Mouse (Mus musculus) forebrain, postnatal 0 days (tissue): ENCODE measurements at regions not wholly inside any gene's neighbourhood (a gene's known extent, or its start where the extent isn't known, plus 50 kb on each side); places are given as distances from the start of the nearest gene placed in this dataset.

Source experiments
- ATAC-seq: fragments of 200-750 bp; cut with Nextera tagmentation; 2 replicates; pipeline ENCODE4 v1.8.0; 2017; ENCODE audit warnings: mild to moderate bottlenecking, moderate library complexity
- DNase-seq: peaks from one replicate; pipeline ENCODE4 v3.0.0-alpha.2; 2015
- H3K27ac ChIP-seq: fragments of 300-500 bp; sonication (generic); 2 replicates; pipeline ENCODE4 v1.5.1; 2014; ENCODE audit warnings: low read depth, mild to moderate bottlenecking, antibody characterized with exemption, low read length, moderate library complexity, mixed read lengths
- H3K27me3 ChIP-seq: fragments of 300-500 bp; sonication (generic); 2 replicates; pipeline ENCODE4 v1.6.1; 2014; ENCODE audit warnings: mild to moderate bottlenecking, low read length, mixed read lengths; ENCODE audit not compliant: insufficient read depth
- H3K36me3 ChIP-seq: fragments of 300-500 bp; sonication (generic); 2 replicates; pipeline ENCODE4 v1.6.1; 2014; ENCODE audit warnings: mild to moderate bottlenecking, moderate library complexity; ENCODE audit not compliant: insufficient read depth
- H3K4me1 ChIP-seq: fragments of 300-500 bp; sonication (generic); 2 replicates; pipeline ENCODE4 v1.6.1; 2014; ENCODE audit warnings: antibody characterized with exemption; ENCODE audit not compliant: insufficient read depth
- H3K4me2 ChIP-seq: fragments of 300-500 bp; sonication (generic); 2 replicates; pipeline ENCODE4 v1.6.1; 2014; ENCODE audit warnings: low read depth, mild to moderate bottlenecking, moderate library complexity
- H3K4me3 ChIP-seq: fragments of 300-500 bp; sonication (generic); 2 replicates; pipeline ENCODE4 v1.5.1; 2014; ENCODE audit warnings: low read depth, low read length, mixed read lengths
- H3K9ac ChIP-seq: fragments of 300-500 bp; sonication (generic); 2 replicates; pipeline ENCODE4 v1.6.1; 2014; ENCODE audit warnings: mild to moderate bottlenecking
- H3K9me3 ChIP-seq: fragments of 300-500 bp; sonication (generic); 2 replicates; pipeline ENCODE4 v1.6.1; 2016; ENCODE audit warnings: low read length
- CTCF ChIP-seq: sonication (generic); IDR thresholded peaks from 2 replicates; pipeline ENCODE4 v1.5.1; 2016; ENCODE audit warnings: antibody characterized with exemption, control low read depth, low read depth
- WGBS: fragments of 180-500 bp; shearing (Covaris S2); extraction: QIAGEN DNeasy Blood & Tissue Kit; methylation state at CpG from one replicate; pipeline ENCODE4 v1.1.7; 2014; 5-methylcytosine and 5-hydroxymethylcytosine counted together

DNA sequence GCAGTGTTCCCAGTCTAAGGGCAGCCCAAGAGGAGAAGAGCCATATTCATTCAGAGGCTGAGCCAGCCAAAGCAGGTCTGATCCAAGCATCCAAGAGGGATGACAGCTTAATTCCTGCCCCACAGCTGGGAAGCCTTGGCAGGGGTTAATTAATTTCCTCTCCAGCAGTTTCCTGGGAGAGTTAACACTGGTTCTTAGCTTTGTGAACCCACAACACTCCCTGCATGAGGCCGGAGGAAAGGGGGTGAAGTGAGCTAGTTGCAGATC is 394.9 kb downstream of the Mllt3 start:
- no peak for TF ChIP-seq CTCF
- H3K4me2 ChIP-seq, result no peak overlapping the region
- no peak overlapping the region for H3K4me3 ChIP-seq
- no peak for DNase-seq
- no peaks in the 10 kb centered on the region for H3K9me3 ChIP-seq
- H3K27ac ChIP-seq, result no peak overlapping the region
- ATAC-seq, result peak; percentile 43
- WGBS, result 17% methylated on average over 1 of the region's 1 CpGs
- H3K4me1 ChIP-seq, result no peaks in the 10 kb centered on the region
- H3K27me3 ChIP-seq, result no peaks in the 10 kb centered on the region
- H3K9ac ChIP-seq, result no peak overlapping the region
- H3K36me3 ChIP-seq, result no peaks in the 10 kb centered on the region

DNA sequence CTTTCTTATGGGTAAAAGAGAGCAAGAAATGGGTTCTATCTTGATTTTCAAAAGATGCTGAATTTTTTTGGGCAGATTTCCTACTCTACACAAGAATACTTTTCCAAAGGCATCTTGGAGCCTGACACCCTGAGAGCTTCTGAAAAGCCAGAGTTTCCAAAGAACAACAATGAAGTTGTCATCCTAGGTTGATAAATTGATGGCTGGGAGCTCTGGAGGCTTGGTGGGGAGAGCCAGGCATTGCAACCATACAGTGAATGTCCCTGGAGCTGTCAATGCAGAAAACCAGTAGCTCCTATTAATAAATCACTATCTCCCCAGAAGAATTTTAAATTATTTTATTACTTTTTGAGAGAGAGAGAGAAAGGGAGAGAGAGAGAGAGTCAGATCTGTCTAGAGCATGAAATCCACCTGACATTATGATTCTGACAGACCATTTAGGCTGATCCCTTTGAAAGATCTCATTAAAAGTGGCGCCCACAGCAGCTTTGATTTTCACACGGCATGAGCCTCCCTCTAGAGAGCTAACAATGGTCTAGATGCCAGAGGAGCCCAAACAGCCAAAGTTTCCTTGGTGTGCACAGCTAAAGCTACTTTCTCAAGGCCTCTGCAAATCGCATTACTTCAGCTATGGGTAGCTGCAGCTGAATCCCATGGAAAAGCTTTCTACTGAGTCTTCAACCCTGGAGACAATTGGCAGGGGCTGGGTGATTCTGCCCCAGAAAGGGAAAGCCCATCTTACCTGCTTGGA is 395.4 kb downstream of the Mllt3 start:
- Histone ChIP-seq H3K27me3 (no peaks in the 10 kb centered on the region), H3K4me1 (no peaks in the 10 kb centered on the region), H3K27ac (no peak overlapping the region), H3K36me3 (no peaks in the 10 kb centered on the region), H3K4me2 (no peak overlapping the region), H3K9ac (no peak overlapping the region), H3K4me3 (no peak overlapping the region), H3K9me3 (no peaks in the 10 kb centered on the region)
- no peak for DNase-seq
- no peak for TF ChIP-seq CTCF
- WGBS, result 21% methylated on average over 3 of the region's 3 CpGs
- no peak for ATAC-seq

DNA sequence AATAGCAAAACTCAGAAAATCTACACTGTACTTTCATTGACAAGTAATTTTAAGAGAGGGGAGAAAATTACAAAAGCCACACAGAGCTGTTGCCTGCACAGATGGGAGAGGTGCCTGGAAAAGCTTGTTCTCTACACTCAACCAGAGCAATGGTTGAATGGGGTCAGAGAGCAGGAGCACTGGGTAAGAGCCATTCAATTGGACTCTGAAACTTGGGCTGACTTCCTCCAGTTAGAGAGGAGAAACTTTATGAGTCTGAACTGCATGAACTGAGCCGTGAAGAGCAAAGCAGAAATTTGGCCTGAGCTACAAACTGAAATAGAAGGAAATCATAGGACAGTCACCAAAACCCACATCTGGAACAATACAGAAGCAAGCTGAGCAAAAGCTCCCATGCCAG is 380.8 kb upstream of the Slc24a2 start:
- H3K4me2 ChIP-seq, result no peak overlapping the region
- no peak for TF ChIP-seq CTCF
- no peak for DNase-seq
- ATAC-seq, result no peak
- no peak overlapping the region for H3K9ac ChIP-seq
- no peaks in the 10 kb centered on the region for H3K4me1 ChIP-seq
- H3K27me3 ChIP-seq, result no peaks in the 10 kb centered on the region
- no peak overlapping the region for H3K4me3 ChIP-seq
- H3K36me3 ChIP-seq, result no peaks in the 10 kb centered on the region
- no peaks in the 10 kb centered on the region for H3K9me3 ChIP-seq
- whole genome bisulfite sequencing, result 89% methylated on average over 1 of the region's 1 CpGs
- H3K27ac ChIP-seq, result no peak overlapping the region

GRCm38 (mm10) chr4:87593644-87594043 is 363.4 kb upstream of the Slc24a2 start:
- ATAC-seq, result no peak
- TF ChIP-seq CTCF, result no peak
- 64% methylated on average over 3 of the region's 3 CpGs for WGBS

DNA sequence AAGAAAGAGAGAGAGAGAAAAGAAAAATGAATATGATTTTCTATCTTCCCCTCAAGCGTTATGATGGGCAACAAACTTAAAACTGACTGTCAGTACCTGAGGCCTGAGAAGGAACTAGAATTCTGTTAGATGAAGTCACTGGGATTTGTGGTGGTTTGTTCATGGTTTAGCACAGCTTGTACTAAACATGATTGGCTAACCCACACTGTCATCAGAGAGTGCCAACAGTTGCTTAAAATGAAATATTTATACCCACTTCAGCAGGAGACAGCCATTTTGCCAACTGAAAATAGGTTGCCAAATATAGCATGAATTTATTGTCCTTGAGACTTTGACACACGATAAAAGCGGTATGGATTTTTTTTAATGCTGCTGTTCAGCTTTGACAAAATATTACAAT is 360.5 kb upstream of the Slc24a2 start:
- Histone ChIP-seq H3K9ac (no peak overlapping the region), H3K4me3 (no peak overlapping the region), H3K27me3 (no peaks in the 10 kb centered on the region), H3K36me3 (no peaks in the 10 kb centered on the region), H3K9me3 (no peaks in the 10 kb centered on the region), H3K4me1 (no peaks in the 10 kb centered on the region), H3K4me2 (no peak overlapping the region), H3K27ac (no peak overlapping the region)
- 61% methylated on average over 3 of the region's 3 CpGs for whole genome bisulfite sequencing
- peak; percentile 43 for DNase-seq
- TF ChIP-seq CTCF, result no peak
- ATAC-seq, result peak; percentile 83

More at GRCm38 (mm10) chr4:87593644-87594043, 363.4 kb upstream of the Slc24a2 start:
- Histone ChIP-seq H3K4me1 (no peaks in the 10 kb centered on the region), H3K4me2 (no peak overlapping the region), H3K9ac (no peak overlapping the region), H3K27me3 (no peaks in the 10 kb centered on the region), H3K9me3 (no peaks in the 10 kb centered on the region), H3K36me3 (no peaks in the 10 kb centered on the region), H3K4me3 (no peak overlapping the region), H3K27ac (no peak overlapping the region)
- DNase-seq, result no peak

DNA sequence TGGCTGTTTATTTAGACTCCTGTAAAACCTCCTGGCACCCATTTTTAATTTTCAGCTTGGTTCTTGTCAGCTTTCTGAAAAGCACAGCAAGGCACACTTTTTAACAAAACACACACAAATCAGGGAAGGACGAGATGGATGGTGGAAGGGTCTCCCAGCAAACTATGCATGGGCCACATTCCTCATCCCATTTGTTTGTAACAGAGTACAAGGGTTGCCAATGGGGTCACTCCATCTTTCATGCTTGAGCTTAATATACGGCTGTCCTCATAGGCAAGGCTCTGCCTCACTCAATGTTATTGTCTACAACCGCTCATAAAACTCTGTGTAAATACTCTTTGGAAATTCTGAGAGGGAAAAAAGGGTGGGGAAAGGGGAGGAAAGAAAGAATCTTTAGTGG is 347.9 kb upstream of the Slc24a2 start:
- no peak for DNase-seq
- no peak overlapping the region for H3K4me3 ChIP-seq
- no peak overlapping the region for H3K4me2 ChIP-seq
- H3K27ac ChIP-seq, result no peak overlapping the region
- H3K36me3 ChIP-seq, result no peaks in the 10 kb centered on the region
- no peaks in the 10 kb centered on the region for H3K4me1 ChIP-seq
- no peak for ATAC-seq
- WGBS, result 52% methylated on average over 3 of the region's 3 CpGs
- H3K9ac ChIP-seq, result no peak overlapping the region
- no peak for TF ChIP-seq CTCF
- H3K9me3 ChIP-seq, result no peaks in the 10 kb centered on the region
- no peaks in the 10 kb centered on the region for H3K27me3 ChIP-seq

- no peaks in the 10 kb centered on the region for H3K36me3 ChIP-seq
- DNase-seq, result no peak
- H3K4me2 ChIP-seq, result peak overlapping the region; percentile 34
- H3K9me3 ChIP-seq, result no peaks in the 10 kb centered on the region
- no peaks in the 10 kb centered on the region for H3K27me3 ChIP-seq
- ATAC-seq, result no peak
- WGBS, result 68% methylated on average over 8 of the region's 8 CpGs
- H3K4me3 ChIP-seq, result no peak overlapping the region
- H3K9ac ChIP-seq, result no peak overlapping the region
- H3K4me1 ChIP-seq, result no peaks in the 10 kb centered on the region
- H3K27ac ChIP-seq, result no peak overlapping the region
- TF ChIP-seq CTCF, result no peak
Observed at GRCm38 (mm10) chr4:87570950-87571349, 340.7 kb upstream of the Slc24a2 start.

DNA sequence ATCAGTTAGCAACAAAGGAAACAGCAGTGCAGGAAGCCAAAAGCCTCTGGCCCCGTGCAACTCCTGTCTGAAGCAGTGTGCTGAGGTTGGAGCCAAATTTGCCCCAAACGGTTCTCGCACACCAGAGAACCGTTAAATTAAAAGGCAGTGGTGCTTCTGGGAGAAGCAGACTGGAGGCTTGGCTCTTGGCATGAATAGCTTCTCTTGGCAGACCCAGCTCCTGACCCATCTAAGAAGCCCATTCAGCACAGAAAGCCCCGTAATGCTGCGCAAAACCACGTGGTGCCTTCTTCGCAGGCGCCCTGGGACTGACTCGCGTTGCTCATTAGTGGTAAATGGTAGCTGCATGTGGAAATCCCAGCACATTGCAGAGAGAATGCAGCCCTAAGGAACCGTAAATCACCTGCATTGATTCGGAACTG is 340.2 kb upstream of the Slc24a2 start:
- Histone ChIP-seq H3K9ac (no peak overlapping the region; the same call in 1 of the 2 replicates), H3K36me3 (no peaks in the 10 kb centered on the region), H3K4me3 (no peak overlapping the region), H3K4me1 (no peaks in the 10 kb centered on the region), H3K27me3 (no peaks in the 10 kb centered on the region), H3K27ac (no peak overlapping the region), H3K9me3 (no peaks in the 10 kb centered on the region), H3K4me2 (peak overlapping the region; percentile 34)
- 35% methylated on average over 13 of the region's 13 CpGs for WGBS
- peak; percentile 63 for DNase-seq
- no peak for TF ChIP-seq CTCF
- peak; percentile 89 for ATAC-seq
